Comparison of ENCODE assay signal across 11 mouse cellular contexts in genomic region chr17:47011661-47012043, GRCm38 (mm10). TPM values are rescaled to one million over a fixed set of nuclear protein-coding genes. Genes with fewer than 3 reads are reported as not detected.
DNase-seq lines count a peak whose midpoint lies in the region; ATAC-seq and TF ChIP-seq lines count a peak whose summit lies in the region.
"Had no signal": no experiment of that assay in that cellular context is flagged by ENCODE, and none has a peak within 500 bp of the region (broad histone marks: within the 10 kb centered on the region; RNA-seq: fewer than 3 reads in every experiment).

No protein-coding gene starts in this region.

- WGBS in hindbrain, embryonic 13.5 days = 91% methylated on average over 1 of the region's 1 CpGs
- 91% methylated on average over 1 of the region's 1 CpGs for WGBS in hindbrain, embryonic 11.5 days
- WGBS in midbrain, embryonic 13.5 days = 86% methylated on average over 1 of the region's 1 CpGs
- WGBS in midbrain, postnatal 0 days = 82% methylated on average over 1 of the region's 1 CpGs
- WGBS in liver, embryonic 12.5 days (ENCODE audit: insufficient replicate concordance) = 84% methylated on average over 1 of the region's 1 CpGs
- WGBS in midbrain, embryonic 16.5 days = 88% methylated on average over 1 of the region's 1 CpGs

- H3K4me3 ChIP-seq in hindbrain, embryonic 13.5 days = no peak overlapping the region
- no peak overlapping the region for H3K4me3 ChIP-seq in hindbrain, embryonic 11.5 days (ENCODE audit: low read depth, low read length)
- H3K4me3 ChIP-seq in midbrain, embryonic 13.5 days (replicated peaks) = no peak overlapping the region
- no peak overlapping the region for H3K4me3 ChIP-seq in midbrain, postnatal 0 days (ENCODE audit: low read depth, low read length)
- no peak overlapping the region for H3K4me3 ChIP-seq in liver, embryonic 12.5 days
- H3K4me3 ChIP-seq in midbrain, embryonic 16.5 days (ENCODE audit: low read depth, low read length) = no peak overlapping the region

- no peaks in the 10 kb centered on the region for H3K27me3 ChIP-seq in hindbrain, embryonic 13.5 days
- H3K27me3 ChIP-seq in hindbrain, embryonic 11.5 days (ENCODE audit: control insufficient read depth, insufficient read depth, low read length) = no peaks in the 10 kb centered on the region
- H3K27me3 ChIP-seq in midbrain, embryonic 13.5 days = no peaks in the 10 kb centered on the region
- H3K27me3 ChIP-seq in midbrain, postnatal 0 days (ENCODE audit: insufficient read depth, low read length) = no peaks in the 10 kb centered on the region
- H3K27me3 ChIP-seq in liver, embryonic 12.5 days (replicated peaks) = peaks cover 14% of the 10 kb centered on the region; the same call in 1 of the 2 replicates
- H3K27me3 ChIP-seq in midbrain, embryonic 16.5 days (ENCODE audit: control insufficient read depth, insufficient read depth, low read depth, low read length) = no peaks in the 10 kb centered on the region
- H3K27me3 ChIP-seq: forebrain, embryonic 15.5 days; intestine, embryonic 15.5 days had no signal

- no peaks in the 10 kb centered on the region for H3K9me3 ChIP-seq in hindbrain, embryonic 13.5 days
- no peaks in the 10 kb centered on the region for H3K9me3 ChIP-seq in hindbrain, embryonic 11.5 days (ENCODE audit: control insufficient read depth, low read length)
- H3K9me3 ChIP-seq in midbrain, embryonic 13.5 days = no peaks in the 10 kb centered on the region
- no peaks in the 10 kb centered on the region for H3K9me3 ChIP-seq in midbrain, postnatal 0 days (ENCODE audit: low read length)
- H3K9me3 ChIP-seq in liver, embryonic 12.5 days (replicated peaks) = no peaks in the 10 kb centered on the region
- H3K9me3 ChIP-seq in midbrain, embryonic 16.5 days (replicated peaks; ENCODE audit: control insufficient read depth, low read length, poor library complexity, severe bottlenecking) = no peaks in the 10 kb centered on the region
- H3K9me3 ChIP-seq: forebrain, embryonic 15.5 days; G1E; intestine, embryonic 15.5 days had no signal

- no peak for ATAC-seq in hindbrain, embryonic 13.5 days (ENCODE audit: low FRiP score)
- no peak for ATAC-seq in hindbrain, embryonic 11.5 days (ENCODE audit: low FRiP score)
- no peak for ATAC-seq in midbrain, embryonic 13.5 days
- no peak for ATAC-seq in midbrain, postnatal 0 days (ENCODE audit: low FRiP score)
- ATAC-seq in liver, embryonic 12.5 days = no peak
- ATAC-seq in midbrain, embryonic 16.5 days = no peak

- TF ChIP-seq CTCF in midbrain, postnatal 0 days (IDR thresholded peaks at IDR 0.05) = no peak

- no peak for DNase-seq in hindbrain, embryonic 11.5 days (ENCODE audit: low spot score)
- DNase-seq in midbrain, postnatal 0 days (ENCODE audit: low spot score) = no peak
- no peak for DNase-seq in thymus, postnatal 14 days
- DNase-seq in embryo, embryonic 10 days (ENCODE audit: low spot score) = no peak

- peaks cover 28% of the 10 kb centered on the region for H3K4me1 ChIP-seq in hindbrain, embryonic 13.5 days (replicated peaks)
- no peaks in the 10 kb centered on the region for H3K4me1 ChIP-seq in hindbrain, embryonic 11.5 days (replicated peaks; ENCODE audit: control insufficient read depth, insufficient read depth, low read length)
- H3K4me1 ChIP-seq in midbrain, embryonic 13.5 days (replicated peaks) = peaks cover 24% of the 10 kb centered on the region
- peaks cover 3% of the 10 kb centered on the region; the same call in 1 of the 2 replicates for H3K4me1 ChIP-seq in midbrain, postnatal 0 days (ENCODE audit: insufficient read depth, low read length)
- H3K4me1 ChIP-seq in liver, embryonic 12.5 days = peaks cover 36% of the 10 kb centered on the region
- peaks cover 20% of the 10 kb centered on the region for H3K4me1 ChIP-seq in midbrain, embryonic 16.5 days (ENCODE audit: control insufficient read depth, insufficient read depth, low read length)

- no peak overlapping the region for H3K9ac ChIP-seq in hindbrain, embryonic 13.5 days
- no peak overlapping the region for H3K9ac ChIP-seq in hindbrain, embryonic 11.5 days (ENCODE audit: low read depth, low read length)
- H3K9ac ChIP-seq in midbrain, embryonic 13.5 days (replicated peaks) = no peak overlapping the region
- no peak overlapping the region for H3K9ac ChIP-seq in midbrain, postnatal 0 days (replicated peaks; ENCODE audit: low read length, poor library complexity, severe bottlenecking)
- no peak overlapping the region for H3K9ac ChIP-seq in liver, embryonic 12.5 days
- peak overlapping the region; percentile 46; the same call in 1 of the 2 replicates for H3K9ac ChIP-seq in midbrain, embryonic 16.5 days (ENCODE audit: low read depth, low read length)
- H3K9ac ChIP-seq: forebrain, embryonic 15.5 days; intestine, embryonic 15.5 days had no signal

- H3K4me2 ChIP-seq in hindbrain, embryonic 13.5 days = no peak overlapping the region
- H3K4me2 ChIP-seq in hindbrain, embryonic 11.5 days (replicated peaks; ENCODE audit: low read depth, low read length) = no peak overlapping the region
- no peak overlapping the region for H3K4me2 ChIP-seq in midbrain, embryonic 13.5 days (replicated peaks)
- no peak overlapping the region for H3K4me2 ChIP-seq in midbrain, postnatal 0 days (ENCODE audit: low read depth, low read length, poor library complexity, severe bottlenecking)
- peak overlapping the region; percentile 79 for H3K4me2 ChIP-seq in liver, embryonic 12.5 days
- no peak overlapping the region for H3K4me2 ChIP-seq in midbrain, embryonic 16.5 days (ENCODE audit: low read length)

- peak overlapping the region; percentile 94; the same call in 1 of the 2 replicates for H3K27ac ChIP-seq in hindbrain, embryonic 13.5 days
- H3K27ac ChIP-seq in hindbrain, embryonic 11.5 days (ENCODE audit: low read depth, low read length) = no peak overlapping the region
- H3K27ac ChIP-seq in midbrain, embryonic 13.5 days = peak overlapping the region; percentile 89
- no peak overlapping the region for H3K27ac ChIP-seq in midbrain, postnatal 0 days (ENCODE audit: low read depth, low read length)
- no peak overlapping the region for H3K27ac ChIP-seq in liver, embryonic 12.5 days
- peak overlapping the region; percentile 91 for H3K27ac ChIP-seq in midbrain, embryonic 16.5 days (ENCODE audit: low read length)

- H3K36me3 ChIP-seq in hindbrain, embryonic 13.5 days = peaks cover 5% of the 10 kb centered on the region; the same call in 1 of the 2 replicates
- no peaks in the 10 kb centered on the region for H3K36me3 ChIP-seq in hindbrain, embryonic 11.5 days (ENCODE audit: control insufficient read depth, insufficient read depth, low read length)
- peaks cover under 1% of the 10 kb centered on the region; the same call in 1 of the 2 replicates for H3K36me3 ChIP-seq in midbrain, embryonic 13.5 days
- H3K36me3 ChIP-seq in midbrain, postnatal 0 days (ENCODE audit: insufficient read depth, low read length) = no peaks in the 10 kb centered on the region
- peaks cover 12% of the 10 kb centered on the region for H3K36me3 ChIP-seq in liver, embryonic 12.5 days
- no peaks in the 10 kb centered on the region for H3K36me3 ChIP-seq in midbrain, embryonic 16.5 days (ENCODE audit: control insufficient read depth, insufficient read depth, low read length)
- H3K36me3 ChIP-seq: intestine, embryonic 15.5 days had no signal

RNA-seq across cellular contexts. Expression of gene Ubr2, which starts 1.3 kb away (rescaled TPM):
- polyA plus RNA-seq in hindbrain, embryonic 13.5 days (2015; fragmentation: Nextera tagmentation; extraction: Ambion mirVana) = 14.8 and 16.2 TPM in 2 replicates
- 17.7 and 23.8 TPM in 2 replicates for polyA plus RNA-seq in hindbrain, embryonic 11.5 days (2014; fragmentation: Nextera tagmentation; extraction: Ambion mirVana)
- 16.7 and 18.0 TPM in 2 replicates for polyA plus RNA-seq in midbrain, embryonic 13.5 days (2015; fragmentation: Nextera tagmentation; extraction: Ambion mirVana)
- total RNA-seq in midbrain, postnatal 0 days (2014; rRNA removed) = 26.0 and 33.2 TPM in 2 replicates
- 8.3 and 9.8 TPM in 2 replicates for polyA plus RNA-seq in midbrain, postnatal 0 days (2015; fragmentation: Nextera tagmentation; extraction: Ambion mirVana)
- 15.6 and 16.1 TPM in 2 replicates for polyA plus RNA-seq in liver, embryonic 12.5 days (2016; fragmentation: Nextera tagmentation; extraction: Ambion mirVana)
- polyA plus RNA-seq in midbrain, embryonic 16.5 days (2015; fragmentation: Nextera tagmentation; extraction: Ambion mirVana) = 14.3 and 14.7 TPM in 2 replicates

Comparison
In these comparisons a context has a peak if more than half of its experiments do, and no peak if none do; other contexts are left out.
1. H3K27ac ChIP-seq: peak in hindbrain, embryonic 13.5 days (single experiment), midbrain, embryonic 13.5 days (single experiment) and midbrain, embryonic 16.5 days (single experiment); none in hindbrain, embryonic 11.5 days (single experiment), midbrain, postnatal 0 days (single experiment) and liver, embryonic 12.5 days (single experiment).